Mouse (Mus musculus) stomach, postnatal 0 days (tissue): ENCODE data around the gene Spen.

Experiments used
- CTCF ChIP-seq: IDR thresholded peaks from 2 replicates; pipeline ENCODE4 v1.5.1; 2016; ENCODE audit warnings: antibody characterized with exemption, low read depth, mild to moderate bottlenecking, moderate library complexity
- EP300 ChIP-seq: optimal IDR thresholded peaks from 2 replicates; pipeline ENCODE3; 2016; ENCODE audit warnings: antibody characterized with exemption

GRCm38 (mm10) chr4:141435974-141436373 is 102.4 kb downstream of the Spen start, which contains the start of gene Srarp:
- TF ChIP-seq CTCF = no peak
- no peak for TF ChIP-seq EP300
